Mouse (Mus musculus) midbrain, embryonic 11.5 days (tissue): ENCODE results near the gene Tanc1. TPM values are rescaled to one million over a fixed set of nuclear protein-coding genes. Genes with fewer than 3 reads are reported as not detected.
"Not testable (repeated sequence)": the region's sequence is repeated elsewhere in the genome, so short reads cannot be mapped to it uniquely, and the experiment has no call there.

Experiments used
- ATAC-seq: fragments of 200-750 bp; cut with Nextera tagmentation; 2 replicates; pipeline ENCODE4 v1.8.0; 2017; ENCODE audit warnings: moderate TSS enrichment, moderate library complexity; ENCODE audit not compliant: low FRiP score
- DNase-seq: peaks from one replicate; pipeline ENCODE4 v3.0.0; 2015; ENCODE audit warnings: low spot score; ENCODE audit errors: missing footprints
- H3K27ac ChIP-seq: fragments of 300-500 bp; sonication (generic); 2 replicates; pipeline ENCODE4 v1.5.1; 2014; ENCODE audit warnings: low read depth, low read length
- H3K27me3 ChIP-seq: fragments of 300-500 bp; sonication (generic); 2 replicates; pipeline ENCODE4 v1.6.1; 2014; ENCODE audit warnings: mild to moderate bottlenecking, low read length, moderate library complexity, mixed read lengths; ENCODE audit not compliant: control insufficient read depth, insufficient read depth
- H3K36me3 ChIP-seq: fragments of 300-500 bp; sonication (generic); 2 replicates; pipeline ENCODE4 v1.6.1; 2014; ENCODE audit warnings: mild to moderate bottlenecking, low read length, moderate library complexity, mixed read lengths; ENCODE audit not compliant: control insufficient read depth, insufficient read depth
- H3K4me1 ChIP-seq: fragments of 300-500 bp; sonication (generic); 2 replicates; pipeline ENCODE4 v1.6.1; 2014; ENCODE audit warnings: low read length; ENCODE audit not compliant: control insufficient read depth, insufficient read depth
- H3K4me2 ChIP-seq: fragments of 300-500 bp; sonication (generic); 2 replicates; pipeline ENCODE4 v1.6.1; 2014; ENCODE audit warnings: mild to moderate bottlenecking, moderate library complexity
- H3K4me3 ChIP-seq: fragments of 300-500 bp; sonication (generic); 2 replicates; pipeline ENCODE4 v1.5.1; 2014; ENCODE audit warnings: low read depth, low read length
- H3K9ac ChIP-seq: fragments of 300-500 bp; sonication (generic); 2 replicates; pipeline ENCODE4 v1.6.1; 2014; ENCODE audit warnings: low read length
- H3K9me3 ChIP-seq: fragments of 300-500 bp; sonication (generic); 2 replicates; pipeline ENCODE4 v1.6.1; 2016; ENCODE audit warnings: low read length; ENCODE audit not compliant: control insufficient read depth
- WGBS: fragments of 180-500 bp; shearing (Covaris S2); extraction: QIAGEN DNeasy Blood & Tissue Kit; methylation state at CpG from one replicate; pipeline ENCODE4 v1.1.7; 2014; 5-methylcytosine and 5-hydroxymethylcytosine counted together
- polyA plus RNA-seq: library from polyadenylated mRNA; unstranded; fragments of >200 nt; fragmentation: Nextera tagmentation; extraction: Ambion mirVana; gene quantifications from 2 replicates; pipeline ENCODE4 v1.2.1, GENCODE M21; 2014

Tanc1 gene
- 6.2 and 6.7 TPM in 2 replicates for polyA plus RNA-seq

DNA sequence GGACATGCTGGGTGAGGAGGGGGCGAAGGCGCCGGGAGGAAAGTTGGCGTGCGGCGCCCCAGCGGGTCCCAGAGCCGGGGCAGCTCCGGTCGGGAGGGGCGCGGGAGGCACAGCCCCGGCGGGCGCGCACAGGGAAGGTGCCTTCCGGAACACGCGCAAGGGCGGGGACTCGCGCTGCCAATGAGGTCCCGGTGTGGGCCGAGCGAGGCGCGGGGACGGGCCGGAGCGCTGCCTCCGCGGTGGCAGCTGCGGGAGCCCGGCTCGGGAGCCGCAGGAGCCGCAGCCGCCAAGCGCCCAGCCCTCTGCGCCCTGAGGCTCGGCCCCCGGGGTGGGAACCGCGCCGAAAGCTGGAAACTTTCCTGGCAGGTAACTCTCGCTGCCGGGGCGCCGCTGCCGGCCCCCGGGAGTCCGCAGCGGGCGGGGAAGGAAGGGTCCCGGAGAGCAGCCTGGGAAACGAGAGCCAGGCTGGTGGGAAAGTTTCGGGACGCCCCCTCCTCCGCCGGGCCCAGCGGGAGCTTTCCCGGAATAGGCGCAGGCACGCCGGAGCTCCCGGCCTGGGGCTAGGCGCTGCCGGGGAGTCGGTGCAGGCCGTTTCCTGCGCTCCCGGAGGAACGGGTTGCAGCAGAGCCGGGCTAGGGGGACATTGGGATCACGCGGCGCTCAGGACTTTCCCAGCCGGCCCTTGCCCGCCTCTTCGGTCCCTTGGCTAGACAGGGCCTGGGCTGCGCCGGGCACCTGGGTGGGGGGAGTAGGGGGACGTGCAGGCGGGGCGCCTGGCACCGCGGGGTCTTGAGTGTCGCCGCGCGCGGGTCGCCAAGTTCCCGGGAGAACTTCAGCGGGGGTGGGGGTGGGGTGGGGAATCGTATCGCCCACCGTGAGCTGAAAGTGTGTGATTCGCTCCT lies at the start of gene Tanc1:
Gene Tanc1 (plus strand): TSS at position 212 of the 902 bp plus-strand sequence.
- Histone ChIP-seq H3K4me3 (peak within 1 kb of the TSS; percentile 56), H3K4me2 (peak within 1 kb of the TSS; percentile 98), H3K27me3 (peaks cover 10% of the 10 kb centered on the region; the same call in 1 of the 2 replicates), H3K9ac (peak within 1 kb of the TSS; percentile 68), H3K27ac (peak within 1 kb of the TSS; percentile 17; the same call in 1 of the 2 replicates), H3K9me3 (no peaks in the 10 kb centered on the region), H3K4me1 (peaks cover 16% of the 10 kb centered on the region), H3K36me3 (no peaks in the 10 kb centered on the region)
- ATAC-seq = peak; percentile 92
- peak; percentile 96 for DNase-seq
- under 1% methylated on average over 97 of the region's 99 CpGs for WGBS

DNA sequence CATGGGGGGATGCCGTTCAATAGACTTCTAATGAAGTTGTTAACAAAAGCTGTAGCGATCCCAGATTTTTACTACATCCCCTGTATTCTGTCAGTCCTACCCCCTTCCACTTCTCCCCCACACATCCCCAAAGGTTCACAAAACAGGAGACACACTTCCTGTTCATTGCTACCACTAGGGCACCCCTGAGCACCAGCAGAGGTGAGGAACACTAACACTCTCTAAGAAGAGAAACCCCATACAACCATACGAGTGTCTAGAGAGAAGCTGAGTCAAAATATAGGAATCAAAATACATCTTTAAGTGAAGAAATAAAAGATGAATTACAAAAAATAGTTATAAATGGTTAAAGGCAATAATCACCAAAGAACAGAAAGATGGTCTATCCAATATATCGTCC lies 49.6 kb upstream of the Tanc1 start:
- Histone ChIP-seq H3K36me3 (no peaks in the 10 kb centered on the region), H3K4me1 (no peaks in the 10 kb centered on the region; the same call in 1 of the 2 replicates), H3K27ac (no peak overlapping the region), H3K9ac (no peak overlapping the region), H3K4me3 (no peak overlapping the region), H3K27me3 (no peaks in the 10 kb centered on the region), H3K4me2 (no peak overlapping the region), H3K9me3 (no peaks in the 10 kb centered on the region)
- DNase-seq (peak; percentile 61), ATAC-seq (no peak)
- WGBS = 86% methylated on average over 4 of the region's 4 CpGs

DNA sequence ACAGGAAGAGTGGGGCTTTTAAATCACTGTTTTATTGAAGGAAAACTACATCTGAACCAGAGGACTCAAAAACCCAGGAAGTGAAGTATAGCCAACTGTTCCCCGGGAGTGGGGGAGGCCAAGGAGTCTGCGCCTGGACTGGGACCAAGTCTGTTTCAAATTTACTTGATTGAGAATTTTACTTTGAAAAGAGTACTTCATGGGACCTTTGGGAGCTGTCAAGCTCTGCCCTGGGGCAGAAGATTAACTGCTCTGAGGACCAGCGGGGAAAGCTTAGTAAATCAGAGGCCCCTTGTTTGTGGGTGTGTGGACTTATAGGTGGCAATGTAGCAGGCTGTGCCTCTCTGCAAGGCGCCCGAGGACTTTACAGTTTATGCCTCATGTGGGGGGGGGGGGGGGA lies 49.1 kb upstream of the Tanc1 start:
- DNase-seq (peak; percentile 78), ATAC-seq (no peak)
- no peaks in the 10 kb centered on the region for H3K27me3 ChIP-seq
- H3K9ac ChIP-seq = no peak overlapping the region
- 58% methylated on average over 5 of the region's 5 CpGs for WGBS
- no peaks in the 10 kb centered on the region for H3K9me3 ChIP-seq
- no peak overlapping the region for H3K4me3 ChIP-seq
- H3K4me2 ChIP-seq = no peak overlapping the region
- no peaks in the 10 kb centered on the region; the same call in 1 of the 2 replicates for H3K4me1 ChIP-seq
- no peak overlapping the region for H3K27ac ChIP-seq
- H3K36me3 ChIP-seq = no peaks in the 10 kb centered on the region

DNA sequence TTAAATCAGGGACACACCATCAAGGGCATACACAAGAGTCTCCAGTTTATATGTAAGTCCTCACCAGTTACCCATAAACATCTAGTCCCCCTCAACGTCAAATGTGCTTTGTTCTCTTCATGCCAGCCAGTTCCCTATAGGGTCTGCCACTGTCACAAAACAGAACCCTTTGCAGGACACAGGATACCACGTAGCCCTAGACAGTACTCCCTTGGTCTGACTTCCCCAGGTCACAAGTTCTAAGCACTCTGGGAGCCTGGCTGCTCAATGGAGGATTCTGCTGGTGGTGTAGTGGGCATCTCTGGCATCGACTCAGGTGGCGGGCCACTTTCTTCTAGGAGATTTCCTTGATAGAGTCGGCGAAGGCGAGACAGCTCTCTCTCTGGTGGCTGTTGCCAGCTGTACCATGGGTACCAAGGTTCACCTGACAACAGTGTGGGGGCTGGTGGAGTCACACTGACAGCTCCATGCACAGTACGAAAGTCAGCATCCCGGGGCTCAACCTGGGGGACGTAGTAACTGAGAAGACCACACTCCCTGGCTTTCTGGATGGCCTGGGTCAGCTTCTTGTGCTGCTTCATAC lies 47.7 kb upstream of the Tanc1 start:
- 90% methylated on average over 3 of the region's 10 CpGs for whole genome bisulfite sequencing
- DNase-seq, ATAC-seq: not testable (repeated sequence)

DNA sequence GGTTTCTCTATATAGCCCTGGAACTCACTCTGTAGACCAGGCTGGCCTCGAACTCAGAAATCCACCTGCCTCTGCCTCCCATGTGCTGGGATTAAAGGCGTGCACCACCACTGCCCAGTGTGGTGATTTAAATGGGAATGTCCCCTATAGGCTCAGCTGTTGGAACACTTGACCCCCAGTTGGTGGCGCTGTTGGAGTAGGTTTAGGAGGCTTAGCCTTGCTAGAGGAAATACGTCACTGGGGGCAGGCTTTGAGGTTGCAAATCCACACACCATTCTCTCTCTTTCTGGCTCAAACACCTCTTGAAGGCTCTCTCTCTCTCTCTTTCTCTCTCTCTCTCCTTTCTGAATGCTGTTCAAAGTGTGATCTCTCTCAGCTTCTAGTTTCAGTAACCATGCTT lies 46.9 kb upstream of the Tanc1 start:
- H3K9me3 ChIP-seq = peaks cover 7% of the 10 kb centered on the region; the same call in 1 of the 2 replicates
- no peaks in the 10 kb centered on the region for H3K36me3 ChIP-seq
- no peak overlapping the region for H3K4me3 ChIP-seq
- no peak for ATAC-seq
- no peaks in the 10 kb centered on the region; the same call in 1 of the 2 replicates for H3K4me1 ChIP-seq
- no peak overlapping the region for H3K9ac ChIP-seq
- H3K4me2 ChIP-seq = no peak overlapping the region
- WGBS = 81% methylated on average over 4 of the region's 4 CpGs
- no peaks in the 10 kb centered on the region for H3K27me3 ChIP-seq
- peak; percentile 37 for DNase-seq
- no peak overlapping the region for H3K27ac ChIP-seq

More for the DNA sequence above, 47.7 kb upstream of the Tanc1 start:
- H3K36me3 ChIP-seq, H3K4me2 ChIP-seq, H3K9me3 ChIP-seq, H3K4me1 ChIP-seq, H3K27ac ChIP-seq, H3K4me3 ChIP-seq, H3K27me3 ChIP-seq, H3K9ac ChIP-seq: not testable (repeated sequence)

DNA sequence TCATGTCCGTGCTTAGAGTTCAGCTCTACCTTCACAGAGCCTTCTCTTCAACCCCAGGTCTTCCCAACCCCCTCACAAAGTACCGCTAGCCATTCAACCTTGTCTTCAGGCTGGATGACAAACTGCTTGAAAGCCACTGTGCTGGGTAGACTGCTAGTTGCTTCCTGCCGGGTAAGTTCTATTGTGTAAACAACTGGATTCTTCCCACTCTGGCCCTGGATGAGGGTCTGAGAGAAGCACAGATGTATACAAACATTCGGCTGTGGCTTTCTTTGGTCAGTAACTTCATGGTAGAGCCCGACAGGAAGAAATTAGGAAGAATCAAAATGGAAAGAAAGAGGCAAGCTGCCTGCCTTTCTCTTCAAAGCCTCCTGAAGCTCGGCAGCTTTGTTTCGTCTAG lies 30.9 kb upstream of the Tanc1 start:
- Histone ChIP-seq H3K4me3 (no peak overlapping the region), H3K27ac (no peak overlapping the region), H3K9ac (no peak overlapping the region), H3K4me1 (no peaks in the 10 kb centered on the region), H3K4me2 (no peak overlapping the region), H3K36me3 (no peaks in the 10 kb centered on the region), H3K9me3 (no peaks in the 10 kb centered on the region), H3K27me3 (no peaks in the 10 kb centered on the region)
- DNase-seq (no peak), ATAC-seq (no peak)
- 55% methylated on average over 7 of the region's 7 CpGs for WGBS

DNA sequence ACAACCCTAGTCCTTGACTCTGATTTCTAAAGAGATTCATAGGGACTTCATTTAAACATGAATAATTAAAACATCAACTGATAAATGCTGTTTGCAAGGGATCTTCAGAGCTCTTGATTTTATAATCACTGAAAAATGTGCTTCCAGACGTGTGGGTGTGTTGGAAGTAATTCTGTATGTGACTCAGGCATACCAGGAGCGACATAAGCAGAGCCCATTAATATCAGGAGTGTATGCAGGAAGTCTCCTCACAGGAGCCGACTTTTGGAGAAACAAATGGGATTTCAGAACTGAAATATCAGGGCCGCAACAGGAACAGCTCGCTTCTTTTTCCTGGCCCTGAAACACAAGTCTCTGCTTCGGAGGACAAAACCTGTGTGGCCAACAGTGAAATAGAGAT lies 27.9 kb upstream of the Tanc1 start:
- H3K9ac ChIP-seq = no peak overlapping the region
- no peak overlapping the region for H3K27ac ChIP-seq
- no peak for DNase-seq
- no peaks in the 10 kb centered on the region for H3K27me3 ChIP-seq
- no peak overlapping the region for H3K4me3 ChIP-seq
- 90% methylated on average over 6 of the region's 6 CpGs for WGBS
- no peaks in the 10 kb centered on the region for H3K4me1 ChIP-seq
- no peak for ATAC-seq
- no peaks in the 10 kb centered on the region for H3K36me3 ChIP-seq
- H3K4me2 ChIP-seq = no peak overlapping the region
- no peaks in the 10 kb centered on the region for H3K9me3 ChIP-seq

DNA sequence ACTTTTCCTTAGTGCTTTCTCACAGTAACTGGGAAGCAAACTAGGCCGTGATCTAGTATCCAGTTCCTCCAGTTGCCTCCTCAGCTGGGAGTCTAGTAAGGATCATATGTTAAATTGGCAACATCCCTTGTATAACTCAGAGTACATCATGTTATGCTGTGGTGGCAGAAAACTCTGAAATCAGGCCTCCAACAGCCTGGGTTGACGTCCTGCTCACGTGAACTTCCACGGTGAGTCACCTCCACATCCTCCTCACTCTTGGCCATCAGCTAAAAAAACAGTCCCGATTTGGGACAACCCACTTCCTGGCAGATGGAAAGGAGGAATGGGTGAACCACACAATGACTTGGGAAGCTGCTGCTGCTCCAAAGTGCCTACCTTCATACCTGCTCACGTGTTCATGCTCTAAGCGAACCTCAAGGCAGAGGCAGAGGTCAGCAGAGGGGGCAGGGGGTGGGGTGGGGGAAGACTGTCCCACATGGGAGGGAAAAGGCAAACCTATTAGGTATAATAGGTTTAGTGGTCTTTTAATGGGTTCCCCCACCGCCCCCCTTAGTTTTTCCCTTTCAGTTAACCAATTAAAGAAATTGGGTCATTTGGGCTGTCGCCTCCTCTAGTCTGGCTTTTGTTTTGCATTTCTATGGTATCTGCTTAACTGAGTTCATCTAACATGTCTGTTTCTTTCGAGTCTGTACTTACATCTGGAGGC lies 24.3 kb upstream of the Tanc1 start:
- ATAC-seq = no peak
- no peaks in the 10 kb centered on the region for H3K27me3 ChIP-seq
- no peak overlapping the region for H3K27ac ChIP-seq
- no peak overlapping the region for H3K4me3 ChIP-seq
- no peaks in the 10 kb centered on the region for H3K9me3 ChIP-seq
- no peak overlapping the region for H3K4me2 ChIP-seq
- no peak overlapping the region for H3K9ac ChIP-seq
- no peaks in the 10 kb centered on the region for H3K36me3 ChIP-seq
- DNase-seq = peak; percentile 39
- 84% methylated on average over 10 of the region's 10 CpGs for WGBS
- H3K4me1 ChIP-seq = no peaks in the 10 kb centered on the region

DNA sequence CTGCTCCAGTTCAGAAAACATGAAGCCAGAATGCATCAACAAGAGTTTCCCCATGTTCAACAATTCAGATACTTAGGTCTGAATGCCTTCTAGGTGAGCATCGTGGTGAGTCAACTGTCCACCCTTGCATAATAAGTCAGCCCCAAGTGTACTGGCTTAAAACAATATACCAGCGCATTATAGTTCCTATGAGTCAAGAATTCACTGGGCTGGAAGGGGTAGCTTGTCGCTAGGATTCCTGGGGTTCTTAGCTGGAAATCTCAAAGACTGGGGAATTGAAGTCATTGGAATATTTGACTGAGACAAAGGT lies 23.8 kb upstream of the Tanc1 start:
- DNase-seq (no peak), ATAC-seq (no peak)
- Histone ChIP-seq H3K27me3 (no peaks in the 10 kb centered on the region), H3K9ac (no peak overlapping the region), H3K27ac (no peak overlapping the region), H3K4me3 (no peak overlapping the region), H3K4me1 (no peaks in the 10 kb centered on the region), H3K4me2 (no peak overlapping the region), H3K36me3 (no peaks in the 10 kb centered on the region), H3K9me3 (no peaks in the 10 kb centered on the region)
- WGBS = 74% methylated on average over 3 of the region's 3 CpGs
